Mouse (Mus musculus) erythroblast, adult 5-6 weeks (primary cell): ENCODE measurements around the gene Irx4. TPM values are rescaled to one million over a fixed set of nuclear protein-coding genes. Genes with fewer than 3 reads are reported as not detected.

Experiments used
- ATAC-seq: replicated peaks from 2 replicates; pipeline ENCODE4 v1.8.0; 2016; ENCODE audit warnings: moderate number of reproducible peaks, mild to moderate bottlenecking, moderate TSS enrichment, inconsistent platforms; ENCODE audit not compliant: poor library complexity, low FRiP score, severe bottlenecking
- total RNA-seq, 2 experiments: library from RNA; stranded (forward) in 1 of 2; stranded (reverse) in 1 of 2; fragments of 150-400 nt in 1 of 2; fragments of 200-764, 138-1000 nt in 1 of 2; gene quantifications; 2 replicates each; pipeline versions ENCODE4 v1.2.3 to v1.2.4; 2015 to 2017; ENCODE audit warnings: low replicate concordance in 2 of 2

Irx4 gene
- total RNA-seq, 2 experiments from 2014 or later, result not detected

DNA sequence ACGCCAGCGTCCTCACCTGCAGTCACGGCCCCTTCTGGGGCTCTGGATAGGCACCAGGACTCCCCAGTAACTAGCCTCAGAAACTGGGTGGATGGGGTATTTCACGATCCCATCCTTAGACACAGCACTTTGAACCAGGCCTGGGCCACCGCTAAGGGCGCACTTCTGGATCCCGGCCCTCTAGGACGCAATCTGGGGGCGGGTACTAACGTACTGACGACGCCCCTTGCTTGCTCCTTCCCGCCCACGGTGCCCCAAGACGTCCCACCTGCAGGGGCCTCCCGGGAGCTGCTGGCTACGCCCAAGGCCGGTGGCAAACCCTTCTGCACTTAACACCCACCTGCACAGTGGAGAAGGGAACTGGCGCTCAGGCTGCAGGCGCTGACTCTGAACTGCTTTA, 8.4 kb downstream of the Irx4 start:
- ATAC-seq, result no peak

DNA sequence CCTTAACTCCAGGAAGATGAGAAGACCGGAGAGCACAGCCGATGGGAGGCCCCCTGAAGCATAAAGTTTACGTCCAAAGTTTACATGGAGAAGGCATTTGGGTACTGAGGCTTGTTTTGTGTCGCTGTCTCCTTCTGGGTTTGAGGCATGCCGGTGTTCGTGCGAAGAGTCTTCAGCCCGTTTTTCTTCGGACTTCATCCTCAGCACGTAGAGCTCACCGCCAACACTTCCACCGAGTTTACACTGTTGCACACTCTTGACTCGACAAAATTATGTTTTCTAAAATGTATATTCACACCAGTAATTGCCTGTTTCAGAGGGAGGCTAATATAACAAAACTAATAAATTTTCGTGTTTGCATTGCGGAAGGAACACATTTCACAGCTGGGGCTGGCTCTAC, 9.0 kb downstream of the Irx4 start:
- ATAC-seq, result no peak

DNA sequence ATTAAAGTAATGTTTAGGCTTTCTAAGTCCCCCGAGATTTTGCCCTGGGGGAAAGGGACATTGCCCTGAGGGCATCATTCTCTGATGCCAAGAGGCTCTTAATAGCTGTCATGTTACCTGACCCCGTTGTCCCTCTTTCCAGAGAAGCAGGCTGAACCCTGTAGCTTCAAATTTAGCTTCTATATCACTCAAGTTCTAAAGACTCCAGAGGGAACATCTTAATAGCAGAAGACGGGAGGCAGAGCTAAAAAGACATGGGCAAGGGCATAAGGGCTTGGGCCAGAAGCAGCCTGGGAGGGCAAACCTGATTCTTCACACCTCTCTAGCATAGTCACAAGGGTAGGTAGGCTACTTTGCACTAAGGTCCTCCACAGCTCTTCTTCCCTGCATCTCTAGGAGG, 9.6 kb downstream of the Irx4 start:
- no peak for ATAC-seq

DNA sequence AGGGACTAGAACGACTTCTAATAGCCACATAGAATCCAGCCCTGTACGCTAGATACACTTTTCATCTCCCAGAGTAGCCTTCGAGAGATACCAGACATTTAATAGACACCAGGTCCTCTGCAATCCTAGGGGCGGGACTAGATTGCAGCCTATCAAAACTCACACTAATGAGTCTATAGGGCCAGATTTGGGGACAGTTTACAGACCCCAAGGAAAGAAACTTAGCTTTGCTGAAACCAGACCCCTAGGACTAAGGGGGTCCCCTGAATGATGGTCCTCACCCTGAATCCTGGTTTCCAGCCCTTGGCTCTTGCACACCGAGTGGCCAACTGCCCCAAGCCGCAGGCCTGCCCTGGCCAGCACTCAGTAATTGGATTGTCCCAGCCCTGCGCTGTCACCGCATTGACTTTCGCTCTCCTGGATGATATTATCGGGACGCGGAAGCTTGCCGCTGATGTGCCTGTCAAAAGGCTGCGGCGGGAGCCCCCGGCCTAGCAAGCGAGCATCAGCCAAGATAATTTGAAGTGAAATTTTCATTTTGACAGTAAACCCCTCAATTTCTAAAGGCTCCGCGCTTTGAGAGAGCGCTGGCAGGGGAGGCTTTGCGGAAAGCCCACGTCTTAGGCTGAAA, 10.3 kb downstream of the Irx4 start:
- ATAC-seq, result no peak

DNA sequence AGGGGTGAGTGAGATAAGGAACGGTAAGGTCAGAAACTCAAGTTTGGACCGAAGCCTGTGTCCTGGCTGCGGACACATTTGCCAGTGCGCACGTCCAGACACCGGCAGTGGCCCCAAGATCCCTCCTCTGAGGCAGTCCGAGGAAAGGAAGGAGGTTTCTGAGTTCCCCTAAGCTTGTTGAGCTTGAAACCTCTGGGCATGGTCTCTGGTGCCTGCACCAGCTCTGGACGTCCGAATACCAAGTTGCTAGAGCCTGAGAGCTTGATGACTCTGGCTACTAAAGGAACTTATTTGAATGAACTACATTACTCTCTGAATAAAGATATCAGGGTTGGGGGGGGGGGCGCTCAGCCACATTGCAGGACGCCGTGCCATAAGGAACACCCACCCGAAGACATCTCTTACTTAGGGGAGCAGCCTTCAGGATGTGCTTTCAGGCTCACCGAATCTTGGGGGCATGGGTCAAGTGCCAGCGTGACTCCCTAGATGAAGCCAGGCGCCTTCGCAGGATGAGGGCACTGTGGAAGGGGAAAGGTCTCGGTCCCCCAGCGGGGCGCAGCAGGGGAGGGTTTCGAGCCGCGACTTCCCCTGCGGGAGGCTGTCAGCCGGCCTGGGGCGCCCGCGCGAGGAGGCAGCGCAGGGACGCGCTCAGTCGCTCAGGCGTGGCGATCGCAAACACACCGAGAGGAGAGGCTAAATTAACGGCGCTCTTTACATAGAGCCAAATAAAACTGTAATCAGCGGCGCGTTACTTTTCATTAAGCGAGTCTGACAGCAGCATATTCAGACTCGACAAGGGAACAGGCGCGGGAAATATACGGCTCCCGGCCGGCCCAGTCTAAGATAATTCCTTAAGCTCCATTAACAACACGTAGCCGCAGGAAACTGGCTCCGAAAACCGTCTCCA, 11.3 kb downstream of the Irx4 start:
- ATAC-seq, result no peak

DNA sequence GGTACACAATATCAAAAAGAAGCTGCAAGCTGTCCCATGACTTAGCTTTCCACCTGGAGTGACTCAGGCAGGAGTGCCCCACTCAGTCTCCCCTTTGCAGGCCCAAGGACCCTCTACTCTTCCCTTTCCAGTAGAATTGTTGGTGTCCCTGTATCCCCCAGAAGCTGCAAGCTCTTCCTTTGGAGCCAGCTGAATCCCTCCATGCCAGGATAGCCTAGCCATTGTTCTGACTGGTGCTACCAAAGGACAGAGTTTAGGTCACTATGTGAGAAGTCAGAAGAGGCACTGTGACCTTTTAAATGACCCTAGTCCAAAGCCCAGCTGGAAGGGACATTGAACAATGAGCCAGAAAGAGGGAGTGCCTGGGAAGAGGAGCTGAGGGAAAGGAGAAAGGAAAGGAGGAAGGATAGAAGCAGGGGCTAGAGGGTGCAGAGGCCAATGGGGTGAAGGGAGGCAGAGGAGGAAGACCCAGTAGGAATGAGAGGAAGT, 12.6 kb downstream of the Irx4 start:
- ATAC-seq, result no peak

DNA sequence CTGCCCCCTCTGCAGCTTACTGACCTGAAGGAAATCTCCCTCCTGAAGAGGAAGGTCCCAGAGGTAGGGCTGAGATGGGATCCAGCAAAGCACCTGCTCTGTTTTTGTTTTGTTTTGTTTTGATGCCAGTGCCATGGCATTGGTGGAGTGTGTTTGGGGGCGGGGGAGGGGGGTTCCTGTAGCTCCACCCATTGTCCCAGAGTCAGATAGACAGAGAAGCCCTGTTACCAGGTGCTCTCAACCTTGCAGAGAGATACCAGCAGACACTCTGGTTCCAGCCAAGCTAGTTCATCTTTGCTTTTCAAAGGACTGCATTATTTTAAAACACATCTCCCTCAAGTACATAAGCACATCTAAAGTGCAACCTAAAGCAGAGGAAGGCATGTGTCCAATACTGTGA, 13.3 kb downstream of the Irx4 start:
- no peak for ATAC-seq

DNA sequence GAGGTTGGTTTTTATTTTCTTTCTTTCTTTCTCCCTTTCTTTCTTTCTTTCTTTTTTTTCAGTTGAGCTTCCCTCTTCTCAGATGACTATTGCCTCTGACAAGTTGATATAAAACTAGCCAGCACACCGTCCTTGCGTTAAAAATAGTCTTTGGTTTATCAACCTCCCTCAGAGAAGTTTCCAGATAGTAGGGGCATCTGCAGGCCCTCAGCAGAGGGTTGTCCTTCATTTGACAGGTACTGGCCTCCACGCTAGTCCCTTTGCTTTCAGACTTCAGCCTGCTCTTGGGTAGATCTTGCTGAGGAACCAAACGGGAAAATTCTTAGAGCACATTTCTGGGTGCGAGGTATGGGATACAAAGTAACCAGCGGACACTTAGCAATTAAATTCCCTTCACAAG, 17.1 kb downstream of the Irx4 start:
- no peak for ATAC-seq

DNA sequence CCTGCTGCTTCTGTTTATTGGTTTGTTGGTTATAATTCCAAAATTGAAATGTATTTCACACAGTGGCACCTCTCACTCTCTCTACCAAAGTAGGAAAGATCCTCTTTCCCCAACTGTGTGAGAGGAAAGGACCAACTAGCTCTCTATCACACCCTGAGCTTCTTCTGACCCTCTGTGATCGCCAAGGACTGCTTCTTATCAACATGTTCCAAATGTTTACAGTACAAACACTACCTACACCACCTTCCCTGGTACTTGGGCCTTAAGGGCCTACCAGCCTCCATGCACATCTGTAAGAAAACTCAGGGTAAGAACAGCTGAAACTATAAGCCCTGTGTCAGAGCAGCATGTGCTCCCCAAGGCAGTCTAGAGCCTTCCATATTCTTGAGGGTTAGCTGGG, 17.5 kb downstream of the Irx4 start:
- ATAC-seq, result no peak

DNA sequence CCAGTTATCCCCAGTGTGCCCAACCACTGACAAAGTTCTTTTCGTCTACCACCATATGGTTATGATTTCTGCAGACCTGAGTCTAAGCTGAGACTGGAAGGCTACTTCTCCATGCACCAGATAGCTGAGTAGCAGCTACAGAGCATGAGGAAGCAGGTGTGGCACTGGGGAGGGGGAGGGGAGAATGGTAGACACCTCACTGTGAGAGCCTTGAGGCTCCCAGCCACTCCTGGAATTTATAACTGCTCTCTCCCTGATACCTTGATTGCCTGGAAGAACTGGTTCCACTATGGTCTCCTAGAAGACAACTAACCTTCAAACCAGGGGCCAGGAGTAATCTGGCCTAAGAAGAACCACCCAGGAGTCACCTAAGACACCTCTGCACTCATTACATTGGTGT, 18.9 kb downstream of the Irx4 start:
- no peak for ATAC-seq

DNA sequence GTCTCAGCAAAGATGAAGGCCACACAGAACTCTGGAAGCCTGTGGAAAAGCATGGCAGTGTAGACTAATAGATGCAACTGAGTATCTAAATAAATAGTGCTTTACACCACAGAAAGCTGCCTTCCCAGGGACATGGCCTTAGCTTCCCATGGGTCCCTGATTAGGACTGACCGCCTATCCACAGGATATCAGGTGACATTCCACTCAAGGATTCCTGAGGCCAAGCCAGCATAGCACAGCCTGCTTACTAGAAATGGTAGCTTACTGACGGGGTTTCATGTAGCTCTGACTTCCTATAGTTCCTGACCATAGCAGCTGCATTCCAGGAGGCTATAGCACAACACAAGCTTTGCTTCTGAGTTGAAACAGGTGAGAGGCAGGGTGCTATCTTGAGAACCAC, 22.1 kb downstream of the Irx4 start:
- ATAC-seq, result no peak

DNA sequence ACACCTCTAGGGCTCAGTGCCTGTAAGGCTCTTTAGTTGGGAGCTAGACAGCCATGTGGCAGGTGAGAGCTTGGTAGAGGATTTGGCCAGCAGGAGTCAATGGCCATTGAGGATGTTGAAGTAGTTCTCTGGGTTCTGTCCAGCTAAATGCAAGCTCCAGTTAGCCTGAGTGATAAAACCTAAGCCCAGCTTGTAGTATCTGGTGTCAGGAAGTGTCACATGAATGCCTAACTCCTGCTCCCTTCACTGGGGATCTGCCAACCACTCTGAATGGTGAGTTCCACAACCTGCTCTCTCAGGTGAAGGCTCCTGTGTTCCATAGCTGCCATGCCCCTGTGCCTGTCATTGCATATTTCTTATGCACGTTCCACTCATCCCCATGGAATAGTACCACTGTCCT, 23.3 kb downstream of the Irx4 start:
- ATAC-seq, result no peak

DNA sequence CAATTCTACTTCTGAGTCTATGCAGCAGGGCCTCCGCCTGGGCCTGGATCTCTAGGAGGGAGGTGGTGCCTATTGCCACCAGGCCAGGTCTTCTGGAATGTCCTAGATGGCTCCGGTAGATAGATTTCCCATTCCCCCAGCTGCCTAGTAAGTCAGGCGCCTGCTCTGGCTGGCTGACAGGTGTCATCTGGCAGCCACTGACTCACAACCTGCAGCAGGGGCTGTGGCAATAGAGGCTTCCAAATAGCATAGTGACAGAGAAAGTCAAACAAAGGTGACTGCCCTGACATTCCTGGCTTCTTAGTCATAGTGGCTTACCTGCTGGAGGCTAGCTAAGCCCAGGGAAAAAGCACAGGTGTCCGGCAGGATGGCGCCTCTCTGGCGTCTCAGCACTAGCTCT, 29.9 kb downstream of the Irx4 start:
- no peak for ATAC-seq

DNA sequence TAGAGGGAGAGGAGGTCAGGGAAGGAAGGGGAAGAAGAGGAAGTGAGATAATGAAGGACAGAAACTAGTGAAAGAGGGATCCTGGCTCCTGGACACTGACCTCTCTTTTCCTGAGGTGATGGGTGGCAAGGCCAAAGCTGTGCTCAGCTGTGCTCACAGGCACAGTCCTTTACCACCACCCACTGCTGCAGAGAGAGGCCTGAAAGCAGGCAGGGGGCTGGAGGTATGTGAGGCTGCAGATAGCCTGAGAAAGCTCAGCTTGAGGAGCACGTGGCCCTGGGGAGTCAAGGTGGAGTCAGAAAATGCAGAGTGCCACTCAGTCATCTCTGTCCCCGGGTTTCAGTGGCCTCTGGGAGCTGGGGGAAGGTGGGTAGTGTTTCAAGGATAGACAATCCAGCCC, 30.8 kb downstream of the Irx4 start:
- no peak for ATAC-seq

DNA sequence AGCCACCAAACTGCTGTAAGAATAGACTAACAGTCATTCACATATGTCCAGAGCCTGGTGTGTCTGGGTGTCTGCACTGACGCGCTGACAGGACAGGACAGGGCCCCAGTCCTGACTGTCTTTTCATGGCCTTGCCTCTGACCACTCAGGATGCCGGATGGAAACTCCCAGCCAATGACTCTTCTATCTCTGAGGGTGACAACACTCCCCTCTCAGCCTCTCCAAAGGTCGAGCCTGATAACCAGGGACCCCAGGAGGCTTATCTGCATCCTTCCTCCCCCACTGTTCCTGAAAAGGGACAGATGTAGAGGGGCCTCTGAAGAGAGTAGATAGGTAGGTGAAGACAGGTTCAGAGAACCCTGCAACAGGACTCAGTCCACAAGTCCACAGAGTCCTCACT, 38.4 kb downstream of the Irx4 start:
- ATAC-seq, result no peak

DNA sequence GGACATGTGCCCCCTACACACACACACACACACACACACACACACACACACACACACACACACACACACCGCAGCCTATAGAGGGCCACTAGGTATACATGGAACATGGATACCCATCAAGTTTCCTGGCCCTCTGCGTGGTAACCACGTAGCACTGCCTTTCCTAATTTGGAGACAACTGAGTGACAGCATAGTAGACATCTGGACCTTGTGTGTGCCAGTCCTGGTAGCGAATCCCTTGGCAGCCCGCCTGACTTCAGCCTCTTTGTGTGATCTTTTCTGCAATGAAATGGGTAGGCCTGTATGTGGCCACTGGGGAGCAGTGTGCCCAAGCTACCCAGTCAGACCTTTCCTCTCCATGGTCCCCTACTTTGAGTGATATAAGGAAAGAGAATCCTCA, 39.0 kb downstream of the Irx4 start:
- no peak for ATAC-seq

DNA sequence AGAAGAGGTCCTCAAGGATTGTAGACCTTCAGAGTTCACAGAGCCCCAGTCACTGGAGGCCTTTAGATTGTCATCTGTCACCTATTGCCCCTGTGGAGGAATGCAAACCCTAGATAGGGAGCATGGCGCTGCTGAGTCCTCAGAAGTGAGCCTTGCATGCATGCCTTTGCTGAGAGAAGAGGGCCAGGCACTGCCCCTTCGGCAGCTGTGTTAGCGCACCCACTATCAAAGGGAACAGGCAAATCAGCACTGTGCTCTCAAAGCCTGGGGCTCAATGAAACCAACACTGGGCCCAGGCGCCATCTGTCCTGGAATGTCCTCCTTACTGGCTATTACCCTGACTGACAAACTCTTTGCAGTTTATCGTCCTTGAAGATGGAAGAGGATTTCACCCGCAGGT, 44.5 kb downstream of the Irx4 start:
- no peak for ATAC-seq

DNA sequence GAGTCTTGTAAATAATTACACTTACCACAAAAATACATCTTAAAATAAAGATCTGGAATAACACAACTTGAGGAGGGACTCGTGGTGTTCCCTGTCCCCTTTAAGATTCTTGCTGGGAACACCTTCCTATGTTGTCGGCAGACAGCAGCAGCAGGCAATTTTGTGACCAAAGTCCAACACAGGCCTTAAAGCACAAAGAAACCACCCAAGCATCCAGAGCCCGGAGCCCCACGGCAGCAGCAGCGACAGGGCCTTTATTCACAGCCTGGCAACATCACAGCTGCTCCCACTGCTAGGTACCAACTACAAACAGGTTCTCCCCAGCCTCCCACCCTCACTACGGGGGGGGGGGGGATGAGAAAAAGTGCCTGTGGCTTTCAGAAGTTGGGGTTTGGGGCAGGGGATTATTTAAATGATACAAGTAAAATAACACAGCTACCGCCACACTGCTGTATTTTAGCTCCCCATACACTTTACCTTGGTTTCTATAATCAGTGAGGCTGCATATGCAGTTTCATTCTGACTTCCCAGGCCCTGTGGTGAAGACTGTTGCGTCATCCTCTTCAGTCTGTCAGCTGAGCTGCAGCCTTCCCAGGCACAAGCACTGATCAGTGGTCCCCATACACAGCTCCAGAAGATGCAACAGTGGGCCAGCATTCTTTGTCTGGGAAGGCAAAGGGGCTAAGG, 45.3 kb downstream of the Irx4 start:
- ATAC-seq, result no peak

DNA sequence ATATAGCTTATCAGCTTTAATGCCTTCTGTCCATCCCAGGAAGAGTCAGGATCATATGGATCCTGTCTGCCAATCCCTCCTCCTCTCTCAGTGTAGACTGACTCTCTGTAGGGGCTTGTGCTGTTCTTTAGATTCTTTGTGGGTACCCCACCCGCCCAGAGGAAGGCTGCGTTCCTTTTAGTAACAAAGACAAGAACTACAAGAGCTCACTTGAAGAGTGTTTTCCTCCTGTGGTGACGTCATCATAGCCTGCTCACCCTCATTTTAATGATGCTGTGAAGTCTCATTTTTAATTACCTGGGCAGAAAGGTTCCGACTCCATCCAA, 45.8 kb downstream of the Irx4 start:
- no peak for ATAC-seq

DNA sequence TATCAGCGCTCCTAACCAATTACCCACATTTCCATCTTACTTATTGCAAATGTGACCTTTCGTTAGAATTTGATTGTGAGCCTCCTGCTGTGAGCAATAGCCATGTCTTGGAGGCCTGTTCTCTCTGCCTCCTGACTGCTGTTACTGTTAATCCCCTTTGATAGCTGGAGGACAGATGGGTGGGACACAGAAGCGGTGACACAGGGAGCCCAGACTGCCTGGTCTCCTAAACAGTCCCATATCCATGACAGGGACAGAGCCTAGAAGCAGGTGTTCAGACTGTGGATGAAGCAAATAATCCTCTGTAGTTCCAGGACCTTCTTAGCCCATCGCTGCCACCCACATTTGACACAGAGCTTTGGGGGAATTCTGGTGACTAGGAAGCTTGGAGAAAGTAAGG, 46.2 kb downstream of the Irx4 start:
- no peak for ATAC-seq
